Mouse (Mus musculus) left cerebral cortex, postnatal 14 days (tissue): ENCODE measurements around the gene Casp8ap2. TPM values are rescaled to one million over a fixed set of nuclear protein-coding genes. Genes with fewer than 3 reads are reported as not detected.

Source experiments
- DNase-seq, 2 experiments: peaks; one replicate each; pipeline ENCODE4 v3.0.0; 2021 to 2022; ENCODE audit warnings: low spot score in 2 of 2, mixed read lengths in 1 of 2
- intact Hi-C: fragments of 180-260 bp; cut with DNase I; formaldehyde crosslinking; loops from one replicate; pipeline ENCODE4 v1.15.1; 2025
- long read RNA-seq, 2 experiments: library from polyadenylated mRNA; stranded (forward); transcript quantifications; one replicate each; pipeline ENCODE4 v2.0.0; 2021
- total RNA-seq, 2 experiments: library from RNA; stranded (reverse); gene quantifications; 2 replicates each; pipeline ENCODE4 v1.2.3; 2021

Casp8ap2 gene
- total RNA-seq = 1 to 10 TPM; 8.4 to 8.6 TPM
- long read RNA-seq, experiment 1, full-length matches to known transcripts = 1 of 3 reads
- long read RNA-seq, experiment 1, partial matches to known transcripts = 2 of 3 reads
- long read RNA-seq, experiment 1, other reads (novel, unspliced or antisense) = 0 of 3 reads
- long read RNA-seq, experiment 2, full-length matches to known transcripts = 2 of 4 reads
- long read RNA-seq, experiment 2, partial matches to known transcripts = 1 of 4 reads
- long read RNA-seq, experiment 2, other reads (novel, unspliced or antisense) = 1 of 4 reads

DNA sequence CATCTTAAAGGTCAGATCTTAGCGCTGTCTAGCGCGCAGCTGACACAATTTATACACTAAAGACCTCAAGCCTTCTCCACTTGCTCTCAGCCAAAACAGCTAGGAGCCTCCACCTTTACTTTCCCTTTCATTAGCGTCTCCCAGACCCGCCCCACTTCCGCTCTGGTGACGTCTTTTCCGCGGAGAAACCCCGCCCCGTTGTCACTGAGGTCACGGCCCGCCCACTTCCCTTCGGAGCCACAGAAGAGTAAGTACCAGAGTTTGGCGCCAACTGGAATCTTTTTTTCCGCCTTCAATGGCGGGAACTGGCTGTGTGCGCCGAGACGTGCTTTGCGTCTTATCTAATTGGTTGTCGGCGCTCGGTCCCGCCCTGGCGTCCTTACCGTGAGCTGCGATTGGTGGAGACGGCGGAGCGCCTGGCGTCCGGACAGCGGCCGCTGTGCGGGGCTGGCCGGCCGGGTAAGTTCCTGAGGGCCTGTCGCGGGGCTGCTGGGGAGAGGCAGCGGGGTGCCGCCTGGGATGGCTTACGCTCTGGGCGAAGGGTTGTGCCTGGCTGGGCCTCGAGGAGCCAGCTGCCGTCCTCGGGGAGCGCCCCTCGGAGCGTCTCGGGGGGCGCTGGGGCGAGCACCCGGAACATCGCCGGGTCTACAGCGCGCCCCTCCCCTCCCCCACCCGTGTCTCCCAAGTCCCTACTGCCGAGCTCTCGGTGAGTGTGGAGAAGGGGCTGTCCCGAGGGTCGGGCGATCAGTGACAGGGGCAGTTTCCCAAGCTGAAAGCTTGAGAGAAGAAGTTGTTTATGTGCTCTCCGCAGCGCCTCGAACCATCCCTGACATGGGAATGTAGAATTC, at the start of gene Casp8ap2:
Gene Casp8ap2 (plus strand): TSS at position 418 of the 848 bp plus-strand sequence.
- intact Hi-C loops = no loop called here

DNA sequence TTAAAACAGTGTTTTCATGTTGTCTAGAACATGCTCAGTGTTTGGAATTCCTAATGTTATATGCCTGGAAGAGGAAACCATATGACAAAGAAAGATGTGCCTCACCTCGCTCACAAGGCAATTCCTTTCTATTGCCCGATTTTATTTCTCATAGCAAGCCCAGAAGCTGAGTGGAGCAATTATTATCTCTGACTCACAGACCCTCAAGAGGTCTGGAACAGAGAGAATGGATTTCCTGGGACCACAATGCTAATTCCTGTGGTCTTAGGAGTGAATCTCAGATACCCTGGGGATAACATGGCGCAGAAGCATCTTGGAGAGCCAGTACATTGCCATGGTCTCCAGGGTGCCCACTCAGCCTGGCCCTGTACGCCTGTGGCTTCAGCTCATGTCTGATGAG, 46.2 kb upstream of the Casp8ap2 start:
- no peak for DNase-seq

More for the DNA sequence above, at the start of gene Casp8ap2:
- peak; percentile 99 to 100 for DNase-seq

GRCm38 (mm10) chr4:32569995-32570938, 45.0 kb upstream of the Casp8ap2 start:
- intact Hi-C loops = loop anchor here (2.0 kb wide), 1 partner anchor 513 kb away; no protein-coding TSS in a partner anchor
- peak; percentile 29 to 68 for DNase-seq

More for the DNA sequence above, 46.2 kb upstream of the Casp8ap2 start:
- intact Hi-C loops = no loop called here

- intact Hi-C loops = loop anchor here (2.0 kb wide), 1 partner anchor 514 kb away; no protein-coding TSS in a partner anchor
- no peak for DNase-seq
Measured at GRCm38 (mm10) chr4:32570939-32571317, 44.3 kb upstream of the Casp8ap2 start.

GRCm38 (mm10) chr4:32571441-32571840, 43.8 kb upstream of the Casp8ap2 start:
- DNase-seq = no peak
- intact Hi-C loops = loop anchor here (2.0 kb wide), 1 partner anchor 515 kb away; no protein-coding TSS in a partner anchor

GRCm38 (mm10) chr4:32572118-32572517, 43.1 kb upstream of the Casp8ap2 start:
- intact Hi-C loops = no loop called here

DNA sequence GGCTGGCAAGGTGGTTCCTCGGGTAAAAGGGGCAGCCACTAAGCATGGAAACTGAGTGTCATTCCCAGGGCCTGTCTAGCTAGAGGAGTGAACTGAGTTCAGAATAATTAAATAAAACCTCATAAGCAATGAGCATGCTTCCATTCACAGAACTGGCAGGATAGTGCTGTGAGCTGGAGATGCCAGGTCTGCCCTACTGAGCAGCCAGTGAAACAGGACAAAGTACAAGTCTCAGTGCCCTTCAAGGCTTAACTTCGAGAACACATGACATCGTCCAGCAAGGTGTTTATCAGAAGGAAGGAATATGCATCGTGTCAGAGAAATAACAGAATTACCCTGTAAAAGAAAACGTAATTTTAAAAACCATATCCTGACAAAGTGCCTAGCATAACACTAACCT, 41.7 kb upstream of the Casp8ap2 start:
- no peak for DNase-seq
- intact Hi-C loops = no loop called here

More at GRCm38 (mm10) chr4:32572118-32572517, 43.1 kb upstream of the Casp8ap2 start:
- peak; percentile 46 to 52 for DNase-seq

DNA sequence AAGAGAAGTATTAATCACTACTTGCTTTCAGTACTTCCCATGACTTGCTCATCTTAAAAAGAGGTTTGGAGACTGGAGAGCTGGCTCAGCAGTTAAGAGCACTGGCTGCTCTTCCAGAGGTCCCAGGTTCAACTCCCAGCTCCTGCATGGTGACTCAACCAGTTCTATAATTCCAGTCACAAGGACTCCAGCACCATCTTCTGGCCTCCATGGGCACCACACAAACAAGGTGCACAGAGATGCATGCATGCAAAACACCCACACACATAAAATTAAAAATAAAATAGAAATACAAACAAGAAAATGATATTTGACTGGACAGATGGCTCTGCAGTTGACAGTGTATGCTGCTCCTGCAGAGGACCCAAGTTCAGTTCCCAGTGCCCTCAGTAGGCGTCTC, 40.6 kb upstream of the Casp8ap2 start:
- DNase-seq = no peak
- intact Hi-C loops = no loop called here

- no peak for DNase-seq
- intact Hi-C loops = no loop called here
Measured at GRCm38 (mm10) chr4:32575165-32575564, 40.1 kb upstream of the Casp8ap2 start.

- intact Hi-C loops = no loop called here
Measured at GRCm38 (mm10) chr4:32579850-32580249, 35.4 kb upstream of the Casp8ap2 start.

GRCm38 (mm10) chr4:32584181-32584580, 31.1 kb upstream of the Casp8ap2 start:
- no peak for DNase-seq
- intact Hi-C loops = no loop called here

More at GRCm38 (mm10) chr4:32579850-32580249, 35.4 kb upstream of the Casp8ap2 start:
- no peak for DNase-seq

- intact Hi-C loops = no loop called here
- DNase-seq = peak in 1 of 2 experiments; percentile 59
Measured at GRCm38 (mm10) chr4:32586596-32586995, 28.7 kb upstream of the Casp8ap2 start.

DNA sequence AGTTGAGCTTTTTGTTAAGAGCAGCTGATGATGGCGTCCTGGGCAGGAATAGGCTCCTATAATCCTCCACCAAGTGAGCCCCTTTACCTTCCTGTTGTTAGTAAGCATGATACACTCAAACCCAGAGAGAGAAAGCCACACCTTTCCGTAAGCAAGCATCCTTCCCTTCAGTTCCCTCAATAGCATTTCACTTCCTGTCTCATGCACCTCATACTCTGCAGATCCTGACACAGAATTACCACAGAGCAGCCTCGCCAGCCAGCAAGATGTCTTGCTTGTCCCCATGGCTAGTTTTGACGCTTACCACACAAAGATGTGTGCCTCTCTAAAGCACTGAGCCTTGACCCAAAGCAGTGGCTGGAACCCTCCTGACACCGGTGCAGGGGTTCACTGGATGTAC, 27.7 kb upstream of the Casp8ap2 start:
- no peak for DNase-seq
- intact Hi-C loops = no loop called here

- intact Hi-C loops = no loop called here
- DNase-seq = no peak
Measured at GRCm38 (mm10) chr4:32588237-32588636, 27.0 kb upstream of the Casp8ap2 start.

DNA sequence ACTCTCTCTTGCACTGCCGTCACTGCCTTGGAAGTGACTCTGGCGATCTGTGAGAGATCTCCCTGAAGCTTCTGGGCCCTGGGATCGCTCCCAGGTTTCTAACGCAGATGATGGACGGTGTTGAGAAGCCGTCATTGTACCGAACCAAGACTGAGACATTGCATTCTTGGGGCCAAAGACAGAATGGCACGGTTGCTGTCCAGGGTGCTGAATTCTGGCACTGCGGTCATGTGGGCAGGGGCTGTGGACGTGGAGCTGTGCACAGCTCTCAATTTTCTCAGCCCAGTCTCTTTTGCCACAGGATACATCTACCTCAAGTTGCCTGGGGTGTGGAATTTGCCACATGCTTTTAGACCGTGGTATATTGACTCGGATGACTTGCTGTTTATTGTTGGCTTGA, 14.1 kb upstream of the Casp8ap2 start:
- no peak for DNase-seq
- intact Hi-C loops = no loop called here

DNA sequence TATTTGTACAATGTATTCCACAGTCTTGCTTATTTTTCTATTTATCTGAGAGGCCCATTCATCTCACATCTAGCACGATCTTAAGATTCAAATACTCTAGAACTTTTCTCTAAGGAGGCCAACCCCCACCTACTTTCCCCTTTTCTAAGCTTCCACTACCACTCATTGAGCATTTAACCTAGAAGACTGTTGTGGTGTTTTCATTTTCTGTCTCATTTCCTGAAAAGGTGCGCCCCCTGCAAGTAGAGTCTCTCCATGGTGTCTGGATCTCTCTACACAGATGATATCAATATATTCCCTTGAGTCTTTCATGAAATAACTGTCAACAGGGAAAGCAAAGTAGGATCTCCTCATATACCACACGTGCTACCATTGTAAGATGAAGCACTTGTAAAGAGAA, 12.6 kb upstream of the Casp8ap2 start, which contains the start of gene Gja10:
Gene Gja10 (minus strand): TSS at position 101 of the 400 bp plus-strand sequence.
- DNase-seq = no peak
- intact Hi-C loops = no loop called here

DNA sequence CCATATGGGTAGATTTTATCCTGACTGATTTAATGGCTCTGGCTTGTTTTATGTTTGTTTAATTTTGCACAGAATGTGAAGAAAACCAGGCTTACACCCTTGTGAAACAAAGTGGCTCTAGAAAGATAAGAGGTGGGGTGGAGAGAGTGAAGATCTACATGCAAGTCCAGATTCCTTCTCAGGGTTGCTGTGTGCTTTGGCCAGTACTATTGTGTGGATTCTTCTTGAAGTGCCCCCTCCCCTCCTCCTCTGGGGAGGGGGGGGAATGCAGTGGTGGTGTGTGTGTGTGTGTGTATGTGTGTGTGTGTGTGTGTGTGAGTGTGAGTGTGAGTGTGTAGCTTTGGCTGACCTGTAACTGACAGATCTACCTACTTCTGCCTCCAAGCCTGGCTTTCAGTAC, 6.4 kb downstream of the Casp8ap2 start:
- DNase-seq = no peak
- intact Hi-C loops = no loop called here

DNA sequence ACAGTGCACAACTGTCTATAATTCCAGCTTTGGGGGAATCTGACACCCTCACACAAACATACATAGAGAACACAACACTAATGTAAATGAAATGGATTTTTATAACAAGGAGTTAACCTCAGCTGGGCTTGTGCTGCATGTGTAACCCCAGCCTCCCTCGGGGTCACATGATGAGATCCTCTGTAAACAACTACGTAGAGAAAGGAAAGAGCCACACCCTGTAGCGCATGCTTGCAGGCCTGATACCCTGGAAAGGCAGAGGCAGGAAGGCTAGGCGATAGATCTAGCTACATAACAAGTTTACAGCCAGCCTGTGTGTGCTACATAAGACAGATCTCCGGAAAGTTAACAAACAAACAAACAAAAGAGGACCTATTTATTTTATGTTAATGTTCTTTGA, 36.4 kb downstream of the Casp8ap2 start:
- intact Hi-C loops = no loop called here
- no peak for DNase-seq
